Mouse (Mus musculus): ENCODE results near the gene Igfbp7.

Gene Igfbp7

DNA sequence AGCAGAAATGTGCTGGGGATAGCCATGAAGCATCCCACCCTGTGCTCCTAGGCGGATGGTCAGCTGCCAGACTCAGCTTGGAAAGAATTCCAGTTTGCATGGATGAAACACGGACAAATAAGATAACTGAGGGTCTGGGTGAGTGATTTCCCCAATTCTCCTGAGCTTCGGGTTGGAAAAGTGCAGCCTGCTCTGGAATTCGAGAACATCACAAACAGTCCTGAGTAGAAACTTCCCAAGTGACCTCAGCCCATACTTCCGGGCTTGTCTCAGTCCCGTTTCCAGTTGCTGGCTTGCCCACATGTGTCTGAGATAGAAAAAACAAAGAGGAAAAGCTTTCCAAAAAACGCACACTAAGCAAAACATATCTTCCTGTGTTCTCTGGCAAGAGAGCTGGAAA is 35.6 kb downstream of the Igfbp7 start:
- no peak; the same call in 1 of the 2 replicates for TF ChIP-seq GATA4 (IDR thresholded peaks at IDR 0.05; ENCODE audit: insufficient replicate concordance, low read length)

DNA sequence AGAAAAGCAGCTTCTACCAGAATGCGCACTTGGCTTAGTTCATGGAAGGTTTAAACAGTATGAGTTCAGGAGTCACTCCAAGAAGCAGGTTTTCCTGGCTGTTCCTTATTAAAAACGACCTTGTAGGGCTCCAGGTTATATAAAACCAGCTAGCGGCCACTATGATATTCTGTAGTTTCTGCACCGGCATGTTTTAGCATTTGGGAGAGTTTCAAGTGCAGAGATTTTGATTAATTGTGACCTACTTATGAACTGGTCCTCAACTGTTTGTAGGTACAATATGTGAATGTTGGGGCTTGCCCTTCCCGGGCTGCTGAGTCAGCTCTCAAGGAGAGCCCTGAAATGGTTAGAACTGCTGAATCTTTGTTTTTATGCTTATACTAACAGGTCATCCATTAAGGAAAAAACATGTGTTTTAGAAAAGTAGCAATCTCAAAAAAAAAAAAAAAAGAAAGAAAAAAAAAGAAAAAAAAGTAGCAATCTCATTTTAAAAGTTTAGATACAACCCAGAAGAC is 37.4 kb downstream of the Igfbp7 start:
- no peak for TF ChIP-seq GATA4 (IDR thresholded peaks at IDR 0.05; ENCODE audit: insufficient replicate concordance, low read length)

DNA sequence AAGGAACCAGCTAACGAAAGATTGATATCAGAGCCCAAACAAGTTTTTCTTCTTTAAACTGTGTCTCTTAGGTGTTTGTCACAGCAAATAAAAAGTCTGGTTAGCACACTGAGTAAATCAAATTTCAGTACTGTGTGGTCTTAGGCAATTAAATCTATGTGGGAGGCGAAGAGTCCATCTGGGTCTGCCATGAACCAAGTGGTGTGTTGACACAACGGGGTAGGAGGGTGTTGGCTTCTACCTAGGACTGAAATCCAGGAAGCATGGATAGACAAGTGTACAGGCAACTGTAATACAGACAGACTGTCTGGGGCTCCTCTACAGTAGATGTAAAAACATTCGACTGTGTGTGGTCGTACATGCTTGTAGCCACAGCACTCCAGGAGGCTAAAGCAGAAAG is 38.4 kb downstream of the Igfbp7 start:
- TF ChIP-seq GATA4 (IDR thresholded peaks at IDR 0.05; ENCODE audit: insufficient replicate concordance, low read length) = no peak

DNA sequence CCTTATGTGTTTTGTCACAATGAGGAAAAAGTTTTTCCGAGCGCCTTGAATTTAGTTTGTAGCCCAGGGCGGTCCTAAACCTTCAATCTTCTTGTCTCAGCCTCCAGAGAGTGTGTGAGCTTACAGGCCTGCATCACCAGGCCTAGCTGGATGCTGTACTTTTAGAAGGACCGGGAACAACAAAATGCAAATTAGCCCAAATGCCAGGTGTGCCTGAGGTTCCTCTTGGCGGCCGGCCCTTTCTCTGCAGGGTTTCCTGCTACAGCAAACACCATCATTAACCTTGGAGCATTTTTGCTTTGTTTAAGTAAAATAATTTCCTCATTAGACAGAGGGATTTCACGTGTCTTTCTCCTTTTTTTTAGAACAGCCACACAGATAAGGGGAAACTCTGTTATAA is 39.6 kb downstream of the Igfbp7 start:
- no peak for TF ChIP-seq GATA4 (IDR thresholded peaks at IDR 0.05; ENCODE audit: insufficient replicate concordance, low read length)

DNA sequence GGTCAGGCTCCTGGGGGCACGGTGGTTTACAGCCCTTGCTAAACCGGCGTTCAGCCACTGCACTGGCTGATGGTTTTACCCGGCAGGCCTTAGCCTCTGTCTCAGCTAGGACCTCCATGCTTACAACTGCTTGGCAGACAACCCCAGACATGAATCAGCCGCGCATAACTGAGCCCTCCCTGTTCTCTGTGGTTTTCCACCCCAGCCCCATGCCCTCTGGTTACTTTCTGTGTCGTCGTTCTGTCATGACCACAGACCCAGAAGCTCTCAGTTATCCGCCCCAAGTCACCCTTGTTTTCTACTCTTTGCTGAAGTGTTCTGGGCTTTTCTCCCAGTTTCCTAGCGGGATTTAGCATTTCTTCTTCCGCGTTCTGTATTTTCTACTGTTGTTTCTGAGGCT is 40.2 kb downstream of the Igfbp7 start:
- TF ChIP-seq GATA4 (IDR thresholded peaks at IDR 0.05; ENCODE audit: insufficient replicate concordance, low read length) = no peak

DNA sequence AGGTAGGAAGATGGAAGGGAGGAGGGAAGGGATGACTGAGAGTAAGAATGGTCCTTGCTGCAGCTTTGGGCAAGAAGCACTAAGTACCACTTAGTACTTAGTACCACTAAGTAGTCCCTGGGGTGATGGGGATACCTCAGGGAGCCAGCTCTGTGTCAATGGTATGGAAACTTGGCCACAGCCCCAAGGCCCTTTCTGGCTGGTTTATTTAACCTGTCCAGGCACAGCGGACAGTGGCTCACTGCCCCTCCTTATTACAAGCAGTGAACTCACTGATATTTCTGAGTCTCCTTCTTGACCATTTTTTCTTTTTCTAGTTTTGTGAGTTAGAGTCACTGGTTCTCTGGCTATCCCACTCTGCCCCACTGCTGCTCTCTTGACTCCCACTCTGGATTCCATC is 40.7 kb downstream of the Igfbp7 start:
- TF ChIP-seq GATA4 (IDR thresholded peaks at IDR 0.05; ENCODE audit: insufficient replicate concordance, low read length) = no peak

DNA sequence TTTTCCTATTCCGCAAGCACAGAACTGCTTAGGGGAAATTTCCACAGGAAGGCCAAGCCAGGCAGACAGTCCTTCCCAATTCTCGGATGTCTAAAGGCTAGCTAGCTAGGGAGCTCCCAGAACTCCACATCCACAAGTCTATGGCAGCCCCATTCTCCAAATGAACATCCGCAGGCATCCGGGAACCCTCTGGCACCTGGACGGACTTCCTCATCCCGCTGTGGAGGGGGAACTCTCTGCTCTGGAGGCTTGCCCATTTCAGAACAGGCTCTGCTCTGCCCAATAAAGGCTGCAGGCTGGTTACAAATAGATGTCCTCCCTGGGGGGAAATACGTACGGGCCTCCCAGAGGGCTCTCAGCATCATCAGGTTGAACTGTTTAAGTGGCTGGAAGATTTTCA is 41.5 kb downstream of the Igfbp7 start:
- TF ChIP-seq GATA4 (IDR thresholded peaks at IDR 0.05; ENCODE audit: insufficient replicate concordance, low read length) = no peak

DNA sequence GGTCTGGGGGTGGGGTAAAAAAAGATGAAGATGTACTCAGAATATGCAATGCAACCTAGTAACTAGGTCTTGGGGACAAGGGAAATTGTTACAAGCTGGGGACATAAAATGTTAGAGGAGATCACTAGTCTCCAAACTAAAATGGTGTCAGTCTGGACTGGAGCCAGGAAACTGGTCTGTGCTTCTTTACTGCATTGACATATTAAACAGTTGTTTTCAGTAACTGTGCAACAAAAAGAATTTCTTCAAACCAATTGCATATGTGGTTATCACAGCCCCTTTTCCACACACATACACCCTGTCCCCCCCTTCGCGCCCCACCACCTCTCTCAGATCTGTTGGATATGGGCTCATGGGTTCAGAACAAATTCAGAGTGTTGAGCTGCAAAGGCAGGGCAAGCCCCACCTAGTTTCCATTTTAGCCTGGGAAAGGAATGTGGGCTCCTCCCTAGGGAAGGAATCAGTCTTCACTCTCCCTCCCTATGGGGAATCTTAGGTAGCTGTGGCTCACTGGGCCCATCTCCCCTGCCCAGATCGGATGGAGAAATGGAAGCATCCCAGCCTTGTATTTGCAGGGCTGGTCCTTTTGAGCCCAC is 43.3 kb downstream of the Igfbp7 start:
- no peak for TF ChIP-seq GATA4 (IDR thresholded peaks at IDR 0.05; ENCODE audit: insufficient replicate concordance, low read length)

DNA sequence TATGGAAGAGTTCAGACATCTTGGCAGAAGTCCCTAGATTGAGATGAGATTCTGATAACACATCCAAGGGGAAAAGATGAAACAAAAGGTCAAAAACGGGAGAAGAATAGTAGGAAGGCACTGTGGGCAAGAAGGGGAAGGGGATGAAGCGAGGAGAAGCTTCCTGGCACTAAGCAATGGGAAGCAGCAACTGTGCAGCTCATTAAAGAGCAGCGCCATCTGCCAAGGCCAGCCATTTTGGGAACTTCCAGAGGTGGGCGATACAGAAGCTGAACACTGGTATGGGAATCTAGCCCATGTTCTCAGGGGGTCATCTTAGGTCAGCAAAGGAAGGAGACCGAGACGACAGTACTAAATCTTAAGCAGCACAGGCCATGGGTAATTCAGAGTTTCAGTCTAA is 44.2 kb downstream of the Igfbp7 start:
- no peak for TF ChIP-seq GATA4 (IDR thresholded peaks at IDR 0.05; ENCODE audit: insufficient replicate concordance, low read length)

DNA sequence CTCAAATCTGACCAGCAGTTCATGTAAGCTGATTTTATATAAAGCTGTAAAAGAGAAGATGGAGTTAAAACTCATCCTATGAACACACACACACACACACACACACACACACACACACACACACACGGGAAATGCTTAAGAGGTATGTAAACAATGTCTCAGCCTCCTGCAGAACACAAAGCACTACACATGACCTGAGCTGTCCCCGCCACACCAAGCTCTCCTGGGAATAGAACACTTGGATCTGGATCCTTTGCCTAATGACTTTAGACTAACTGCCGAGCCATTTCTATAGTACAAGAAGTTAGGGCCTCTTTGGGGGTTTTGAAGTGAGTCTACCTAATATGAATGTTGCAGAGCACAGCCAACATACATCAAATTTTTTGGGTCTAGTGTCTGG is 45.7 kb downstream of the Igfbp7 start:
- TF ChIP-seq GATA4 (IDR thresholded peaks at IDR 0.05; ENCODE audit: insufficient replicate concordance, low read length) = no peak

DNA sequence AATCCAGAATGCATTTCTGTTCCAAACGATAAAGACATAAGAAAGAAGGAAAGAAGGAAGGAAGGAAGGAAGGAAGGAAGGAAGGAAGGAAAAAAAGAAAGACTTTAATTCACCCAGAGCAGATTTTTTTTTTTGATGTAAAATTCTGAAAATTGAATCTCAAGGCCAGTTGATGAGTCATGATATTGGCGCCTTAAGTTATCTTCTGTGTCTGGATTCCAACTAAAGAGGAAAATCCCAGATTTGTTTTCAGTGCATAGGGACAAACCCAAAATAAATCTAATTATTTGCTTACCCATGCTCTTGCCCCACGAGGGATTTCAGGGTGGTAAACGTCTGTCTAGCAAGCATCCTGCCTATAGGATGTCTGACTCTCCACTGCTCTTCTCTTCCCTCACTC is 46.8 kb downstream of the Igfbp7 start:
- TF ChIP-seq GATA4 (IDR thresholded peaks at IDR 0.05; ENCODE audit: insufficient replicate concordance, low read length) = no peak

DNA sequence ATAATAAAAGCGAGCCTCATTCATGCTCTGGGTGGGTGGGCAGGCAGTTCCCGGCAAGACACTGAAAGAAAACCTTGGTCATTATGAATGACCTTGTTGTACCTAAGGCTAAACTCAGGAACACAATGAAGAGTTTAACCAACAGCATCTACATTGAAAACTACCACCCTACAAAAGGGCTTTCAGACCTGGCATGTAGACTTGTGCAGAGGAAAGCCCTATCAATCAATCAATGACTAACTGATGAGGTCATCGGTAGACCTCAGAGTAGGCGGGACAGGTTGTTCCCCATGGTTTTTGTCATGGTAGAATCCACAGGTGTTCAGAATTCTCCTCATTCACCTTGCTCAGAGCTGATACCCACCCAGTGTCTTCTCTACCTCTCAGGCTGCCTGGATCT is 47.9 kb downstream of the Igfbp7 start:
- no peak for TF ChIP-seq GATA4 (IDR thresholded peaks at IDR 0.05; ENCODE audit: insufficient replicate concordance, low read length)

DNA sequence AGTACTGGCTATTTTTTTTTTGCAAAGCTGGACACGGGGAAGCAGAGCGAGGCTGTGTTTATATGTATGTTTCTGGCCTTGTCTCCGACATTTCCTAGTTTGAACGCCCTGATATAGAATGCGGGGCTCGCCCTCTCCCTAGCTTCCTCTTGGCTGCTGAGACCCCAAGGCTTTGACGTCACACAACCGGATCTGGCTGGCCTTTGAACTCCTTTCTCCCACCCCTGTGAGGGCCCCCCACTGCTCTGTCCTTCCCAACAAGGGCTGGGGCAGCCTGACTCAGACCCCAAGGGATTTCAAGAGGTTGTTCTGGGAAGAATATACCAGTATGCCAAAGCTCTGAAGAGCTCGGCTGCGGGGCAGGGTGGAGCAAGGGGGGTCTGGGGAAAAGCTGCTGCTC is 49.5 kb downstream of the Igfbp7 start:
- no peak for TF ChIP-seq GATA4 (IDR thresholded peaks at IDR 0.05; ENCODE audit: insufficient replicate concordance, low read length)

DNA sequence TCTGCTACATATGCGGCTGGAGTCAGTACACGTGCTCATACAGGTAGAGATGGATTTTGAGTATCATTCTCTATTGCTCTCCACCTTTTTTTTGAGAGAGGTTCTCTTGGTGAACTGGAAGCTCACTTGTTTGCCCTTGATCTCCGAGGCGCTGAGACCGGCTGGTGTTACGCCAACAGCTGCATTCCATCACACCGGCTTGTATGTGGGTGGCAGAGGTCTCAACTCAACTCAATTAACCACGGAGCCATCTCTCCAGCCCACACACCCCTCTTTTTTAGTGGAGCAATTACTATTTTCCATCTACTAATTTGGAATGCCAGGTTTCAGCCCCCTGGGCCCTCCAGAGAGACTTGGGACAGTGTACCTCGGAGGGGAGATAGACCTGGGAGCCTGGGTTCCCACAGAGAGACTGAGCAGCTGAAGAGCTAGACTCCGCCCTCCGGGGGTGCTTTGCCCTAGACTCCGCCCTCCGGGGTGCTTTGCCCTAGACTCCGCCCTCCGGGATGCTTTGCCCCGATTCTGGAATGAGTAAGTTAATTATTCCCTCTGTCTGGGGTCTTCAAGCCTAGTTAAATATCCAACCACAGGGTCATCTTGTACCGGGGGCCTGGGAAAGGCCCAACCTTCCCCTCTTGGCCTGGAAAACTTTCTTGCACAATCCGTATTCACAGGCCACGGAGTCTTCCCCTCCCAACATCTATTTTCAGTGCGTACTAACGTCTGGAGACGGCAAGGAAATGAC is 50.3 kb downstream of the Igfbp7 start:
- TF ChIP-seq GATA4 (IDR thresholded peaks at IDR 0.05; ENCODE audit: insufficient replicate concordance, low read length) = no peak

DNA sequence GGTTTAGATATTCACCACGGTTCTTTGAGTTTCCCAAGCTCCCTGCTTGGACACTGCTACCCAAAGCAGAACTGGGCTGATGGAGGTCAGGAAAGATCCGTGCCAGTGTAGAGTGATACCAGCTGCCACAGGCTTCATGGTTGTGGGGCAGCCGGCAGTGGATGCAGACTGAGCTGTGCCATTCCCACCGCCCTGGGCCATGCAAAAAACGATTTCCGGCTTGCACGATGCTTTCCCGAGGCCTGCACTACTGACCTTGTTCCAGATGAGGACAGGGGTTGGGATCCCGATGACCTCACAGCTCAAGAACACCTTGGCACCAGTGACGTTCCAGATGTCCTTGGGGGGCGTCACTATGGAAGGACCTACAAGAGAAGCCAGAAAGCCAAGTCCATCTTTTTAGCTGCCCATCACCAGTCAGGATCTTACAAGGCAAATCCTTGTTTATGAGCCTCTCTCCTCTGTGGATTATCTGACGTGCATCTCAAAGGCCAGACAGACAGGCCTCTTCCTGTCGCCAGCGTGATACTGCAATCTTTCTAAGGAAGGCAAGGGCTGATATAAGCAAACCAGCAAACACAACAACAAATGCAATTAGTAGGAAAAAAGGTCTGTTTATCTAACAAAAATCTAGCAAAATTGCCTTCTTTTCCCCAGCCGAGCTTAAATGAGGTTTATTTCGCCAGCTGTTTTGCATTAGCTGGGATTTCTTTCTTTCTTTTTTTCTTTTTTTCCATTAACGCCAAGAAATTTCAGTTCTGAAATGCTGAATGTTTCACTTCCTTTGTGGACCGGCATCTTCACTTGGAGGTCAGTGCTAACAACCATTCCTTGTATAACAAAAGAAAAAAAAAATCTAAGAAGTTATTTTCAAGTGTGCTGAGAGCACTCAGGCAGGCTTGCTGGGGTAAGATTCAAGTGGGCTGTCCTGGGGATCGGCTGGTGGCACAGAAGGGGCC is 52.3 kb downstream of the Igfbp7 start:
- peak; percentile 88 for TF ChIP-seq GATA4 (IDR thresholded peaks at IDR 0.05; ENCODE audit: insufficient replicate concordance, low read length)

DNA sequence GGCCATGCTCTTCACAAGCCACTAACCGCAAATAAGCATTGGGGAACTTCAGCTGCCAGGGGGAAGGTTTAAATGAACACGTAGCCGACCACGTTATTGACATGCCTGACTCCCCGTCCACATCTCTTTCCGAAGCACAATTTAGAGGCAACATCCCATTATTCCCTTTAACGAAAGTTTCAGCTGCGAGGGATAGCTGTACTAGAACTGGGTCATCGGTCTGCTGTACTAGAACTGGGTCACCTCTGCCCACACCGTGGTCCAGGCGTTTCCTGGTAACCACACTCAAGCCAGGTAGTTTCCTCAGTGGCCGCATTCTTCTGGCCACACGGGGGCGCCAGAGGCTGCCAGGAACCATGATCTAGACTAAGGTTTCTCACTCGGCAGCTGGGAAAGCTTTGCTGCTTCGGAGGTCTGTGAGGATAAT is 53.5 kb downstream of the Igfbp7 start:
- TF ChIP-seq GATA4 (IDR thresholded peaks at IDR 0.05; ENCODE audit: insufficient replicate concordance, low read length) = no peak
